Mouse (Mus musculus) lung, adult 10 weeks (tissue): ENCODE results near the gene Gm20854. TPM values are rescaled to one million over a fixed set of nuclear protein-coding genes. Genes with fewer than 3 reads are reported as not detected.

Experiments
- polyA plus RNA-seq: library from polyadenylated mRNA; stranded (reverse); fragments of 350-450 nt; fragmentation: Illumina TruSeq; extraction: RNeasy Lipid Tissue Mini Kit (QIAGEN cat#74804); gene quantifications from one replicate; pipeline ENCODE4 v1.2.3, GENCODE M21; 2014; ENCODE audit warnings: low read depth, low replicate concordance; ENCODE audit not compliant: insufficient read depth

The Gm20854 gene
- not detected for polyA plus RNA-seq

DNA sequence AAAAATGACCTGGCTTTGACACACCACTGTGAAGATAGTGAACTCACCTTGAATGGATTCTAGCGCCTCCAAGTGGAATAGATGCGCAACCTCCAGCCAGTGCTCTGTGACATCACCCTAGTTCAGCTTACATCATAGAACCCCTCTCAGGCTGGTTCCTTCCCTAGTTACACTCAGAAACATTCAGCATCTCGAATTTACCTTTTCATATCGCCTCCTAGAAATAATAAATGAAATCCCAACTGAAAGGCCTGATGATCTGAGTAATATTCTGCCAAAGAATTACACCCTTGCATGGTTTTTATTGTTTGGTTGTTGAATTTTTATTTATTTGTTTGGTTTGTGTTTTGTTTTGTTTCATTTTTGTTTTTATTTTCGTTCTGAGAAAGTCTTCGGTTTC is at the start of gene Gm20854:
Gene Gm20854, minus strand, starts transcription at position 101 of the 400 bp plus-strand sequence.

